Mouse (Mus musculus) hindbrain, postnatal 0 days (tissue): ENCODE measurements around the gene Acvr1b. TPM values are rescaled to one million over a fixed set of nuclear protein-coding genes. Genes with fewer than 3 reads are reported as not detected.

Experiments
- ATAC-seq: fragments of 200-750 bp; cut with Nextera tagmentation; 2 replicates; pipeline ENCODE4 v1.8.0; 2017; ENCODE audit warnings: mild to moderate bottlenecking, moderate TSS enrichment, moderate library complexity
- DNase-seq: peaks from one replicate; pipeline ENCODE4 v3.0.0-alpha.2; 2015; ENCODE audit warnings: low spot score
- H3K27ac ChIP-seq: fragments of 300-500 bp; sonication (generic); 2 replicates; pipeline ENCODE4 v1.5.1; 2014; ENCODE audit warnings: mild to moderate bottlenecking
- H3K27me3 ChIP-seq: fragments of 300-500 bp; sonication (generic); 2 replicates; pipeline ENCODE4 v1.6.1; 2014; ENCODE audit warnings: low read length, mixed read lengths; ENCODE audit not compliant: insufficient read depth
- H3K36me3 ChIP-seq: fragments of 300-500 bp; sonication (generic); 2 replicates; pipeline ENCODE4 v1.6.1; 2014; ENCODE audit warnings: low read length, mixed read lengths; ENCODE audit not compliant: insufficient read depth
- H3K4me1 ChIP-seq: fragments of 300-500 bp; sonication (generic); 2 replicates; pipeline ENCODE4 v1.6.1; 2014; ENCODE audit warnings: antibody characterized with exemption, low read length, mixed read lengths; ENCODE audit not compliant: insufficient read depth
- H3K4me2 ChIP-seq: fragments of 300-500 bp; sonication (generic); 2 replicates; pipeline ENCODE4 v1.6.1; 2014; ENCODE audit warnings: low read depth, mild to moderate bottlenecking, low read length, moderate library complexity, mixed read lengths
- H3K4me3 ChIP-seq: fragments of 300-500 bp; sonication (generic); 2 replicates; pipeline ENCODE4 v1.5.1; 2014; ENCODE audit warnings: low read length
- H3K9ac ChIP-seq: fragments of 300-500 bp; sonication (generic); replicated peaks from 2 replicates; pipeline ENCODE4 v1.6.1; 2014; ENCODE audit warnings: mild to moderate bottlenecking, low read length, moderate library complexity, mixed read lengths
- H3K9me3 ChIP-seq: fragments of 300-500 bp; sonication (generic); 2 replicates; pipeline ENCODE4 v1.6.1; 2016; ENCODE audit warnings: low read length, mixed read lengths
- CTCF ChIP-seq: IDR thresholded peaks from 2 replicates; pipeline ENCODE4 v1.5.1; 2016; ENCODE audit warnings: antibody characterized with exemption, control low read depth, low read depth
- WGBS: fragments of 180-500 bp; shearing (Covaris S2); extraction: QIAGEN DNeasy Blood & Tissue Kit; methylation state at CpG from one replicate; pipeline ENCODE4 v1.1.7; 2014; 5-methylcytosine and 5-hydroxymethylcytosine counted together
- microRNA-seq, 2 experiments: library from miRNA; unstranded; fragments of <30 nt; microRNA quantifications; one replicate each; pipeline ENCODE4; 2016
- polyA plus RNA-seq: library from polyadenylated mRNA; unstranded; fragments of >200 nt; fragmentation: Nextera tagmentation; extraction: Ambion mirVana; gene quantifications from 2 replicates; pipeline ENCODE4 v1.2.1, GENCODE M21; 2015
- total RNA-seq: library from RNA; depleted of rRNA; stranded (reverse); fragments of >200 nt; gene quantifications from 2 replicates; pipeline ENCODE4 v1.2.3, GENCODE M21; 2014; rRNA removed

Gene Acvr1b
- total and polyA plus RNA-seq, 2 experiments from 2014 or later, result 14.6 to 74.5 TPM

DNA sequence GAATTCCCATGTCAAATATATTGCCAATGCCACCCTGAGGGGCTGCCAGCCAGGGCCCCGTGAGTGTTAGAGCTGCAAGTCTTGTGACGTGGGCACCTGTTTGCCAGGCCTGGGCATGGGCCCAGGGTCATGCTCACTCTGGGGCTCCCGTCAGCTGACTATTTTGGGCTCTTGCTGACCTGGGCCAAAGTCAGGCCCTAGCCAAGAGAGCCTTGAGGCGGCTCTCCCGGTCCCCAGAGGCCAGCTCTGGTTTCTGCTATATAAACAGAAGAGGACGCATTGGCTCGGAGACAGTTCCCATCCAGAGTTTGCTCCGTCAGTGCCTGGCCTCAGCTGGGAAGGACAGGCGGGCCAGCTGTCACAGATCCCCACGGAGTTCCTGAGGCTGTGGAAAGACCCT lies 86.5 kb downstream of the Acvr1b start:
- H3K27ac ChIP-seq, result no peak overlapping the region
- no peaks in the 10 kb centered on the region for H3K9me3 ChIP-seq
- H3K27me3 ChIP-seq, result no peaks in the 10 kb centered on the region
- DNase-seq (peak; percentile 51), ATAC-seq (peak; percentile 52; the same call in 1 of the 2 replicates)
- no peaks in the 10 kb centered on the region for H3K36me3 ChIP-seq
- no peak for TF ChIP-seq CTCF
- H3K4me3 ChIP-seq, result no peak overlapping the region
- no peaks in the 10 kb centered on the region for H3K4me1 ChIP-seq
- H3K4me2 ChIP-seq, result no peak overlapping the region
- H3K9ac ChIP-seq, result no peak overlapping the region
- WGBS, result 39% methylated on average over 10 of the region's 10 CpGs

GRCm38 (mm10) chr15:101260874-101261622 lies 87.2 kb downstream of the Acvr1b start:
- Histone ChIP-seq H3K9ac (no peak overlapping the region), H3K4me1 (peaks cover 2% of the 10 kb centered on the region), H3K4me2 (no peak overlapping the region), H3K36me3 (no peaks in the 10 kb centered on the region), H3K4me3 (no peak overlapping the region), H3K9me3 (no peaks in the 10 kb centered on the region), H3K27ac (no peak overlapping the region), H3K27me3 (peaks cover 6% of the 10 kb centered on the region; the same call in 1 of the 2 replicates)
- WGBS, result 74% methylated on average over 13 of the region's 13 CpGs
- no peak for TF ChIP-seq CTCF
- ATAC-seq (no peak), DNase-seq (no peak)

GRCm38 (mm10) chr15:101262502-101262901 lies 88.6 kb downstream of the Acvr1b start:
- no peak for DNase-seq
- no peak overlapping the region for H3K27ac ChIP-seq
- H3K4me2 ChIP-seq, result no peak overlapping the region
- H3K27me3 ChIP-seq, result peaks cover 6% of the 10 kb centered on the region; the same call in 1 of the 2 replicates
- no peak for ATAC-seq
- H3K4me3 ChIP-seq, result no peak overlapping the region
- no peak overlapping the region for H3K9ac ChIP-seq
- H3K9me3 ChIP-seq, result no peaks in the 10 kb centered on the region
- 69% methylated on average over 5 of the region's 5 CpGs for WGBS
- H3K4me1 ChIP-seq, result peaks cover 10% of the 10 kb centered on the region
- H3K36me3 ChIP-seq, result no peaks in the 10 kb centered on the region
- no peak for TF ChIP-seq CTCF

Small RNA genes within 50 kb of the gene (microRNA-seq; reads per million reads assigned to microRNA genes)
- 0.72 to 1.1 reads per million in 2 experiments for gene Mir6962

Other genes starting within 250 kb of the Acvr1b start
- gene Gm47841, start 126.7 kb upstream of the Acvr1b start, total RNA-seq, result not detected in 2 replicates
- gene Gm47841, start 126.7 kb upstream of the Acvr1b start, polyA plus RNA-seq, result not detected in 2 replicates
- 2.3 and 4.0 TPM in 2 replicates for gene Fignl2, start 95.5 kb upstream of the Acvr1b start, total RNA-seq
- gene Fignl2, start 95.5 kb upstream of the Acvr1b start, polyA plus RNA-seq, result 0.10 and 0.11 TPM in 2 replicates
- not detected in 2 replicates for gene Ankrd33, start 58.3 kb upstream of the Acvr1b start, total RNA-seq
- gene Ankrd33, start 58.3 kb upstream of the Acvr1b start, polyA plus RNA-seq, result not detected in 2 replicates
- 16.8 and 21.6 TPM in 2 replicates for gene Acvrl1, start 45.5 kb upstream of the Acvr1b start, total RNA-seq
- 7.0 and 7.3 TPM in 2 replicates for gene Acvrl1, start 45.5 kb upstream of the Acvr1b start, polyA plus RNA-seq
- gene Grasp, start 50.1 kb downstream of the Acvr1b start, total RNA-seq, result 6.7 and 8.7 TPM in 2 replicates
- 1.5 and 1.6 TPM in 2 replicates for gene Grasp, start 50.1 kb downstream of the Acvr1b start, polyA plus RNA-seq
- gene Nr4a1, start 80.2 kb downstream of the Acvr1b start, total RNA-seq, result 9.3 and 10.3 TPM in 2 replicates
- 5.3 and 6.5 TPM in 2 replicates for gene Nr4a1, start 80.2 kb downstream of the Acvr1b start, polyA plus RNA-seq
- gene Atg101, start 110.2 kb downstream of the Acvr1b start, total RNA-seq, result 44.1 and 52.3 TPM in 2 replicates
- 69.1 and 75.3 TPM in 2 replicates for gene Atg101, start 110.2 kb downstream of the Acvr1b start, polyA plus RNA-seq
- gene 6030408B16Rik, start 119.1 kb downstream of the Acvr1b start, total RNA-seq, result not detected in 2 replicates
- gene 6030408B16Rik, start 119.1 kb downstream of the Acvr1b start, polyA plus RNA-seq, result 0.15 and 0.30 TPM in 2 replicates
- gene Krt80, start 196.1 kb downstream of the Acvr1b start, total RNA-seq, result 0.43 and 1.2 TPM in 2 replicates
- 0.30 and 0.33 TPM in 2 replicates for gene Krt80, start 196.1 kb downstream of the Acvr1b start, polyA plus RNA-seq
- gene Krt7, start 237.0 kb downstream of the Acvr1b start, total RNA-seq, result 0.40 and 0.73 TPM in 2 replicates
- gene Krt7, start 237.0 kb downstream of the Acvr1b start, polyA plus RNA-seq, result 0.84 and 0.95 TPM in 2 replicates